10 mouse cellular contexts compared by ENCODE assay signal in genomic region chr5:66101577-66101976, GRCm38 (mm10).
DNase-seq lines count a peak whose midpoint lies in the region; ATAC-seq and TF ChIP-seq lines count a peak whose summit lies in the region.
"Had no signal": no experiment of that assay in that cellular context is flagged by ENCODE, and none has a peak within 500 bp of the region (broad histone marks: within the 10 kb centered on the region; RNA-seq: fewer than 3 reads in every experiment).

No protein-coding gene starts in this region.

- no peak overlapping the region for H3K27ac ChIP-seq in midbrain, embryonic 11.5 days (ENCODE audit: low read depth, low read length)
- H3K27ac ChIP-seq in midbrain, embryonic 13.5 days: no peak overlapping the region
- H3K27ac ChIP-seq in stomach, postnatal 0 days (replicated peaks): no peak overlapping the region
- H3K27ac ChIP-seq in heart, embryonic 12.5 days (ENCODE audit: poor library complexity, severe bottlenecking): no peak overlapping the region
- H3K27ac ChIP-seq: liver, embryonic 13.5 days had no signal

- H3K4me3 ChIP-seq in midbrain, embryonic 11.5 days (ENCODE audit: low read depth, low read length): no peak overlapping the region
- no peak overlapping the region for H3K4me3 ChIP-seq in midbrain, embryonic 13.5 days (replicated peaks)
- H3K4me3 ChIP-seq in stomach, postnatal 0 days (ENCODE audit: low read depth, low read length): no peak overlapping the region
- no peak overlapping the region for H3K4me3 ChIP-seq in heart, embryonic 12.5 days
- H3K4me3 ChIP-seq: liver, embryonic 13.5 days had no signal

- H3K9ac ChIP-seq in midbrain, embryonic 11.5 days (ENCODE audit: low read length): no peak overlapping the region
- H3K9ac ChIP-seq in midbrain, embryonic 13.5 days (replicated peaks): no peak overlapping the region
- H3K9ac ChIP-seq in stomach, postnatal 0 days (ENCODE audit: low read length): no peak overlapping the region
- no peak overlapping the region for H3K9ac ChIP-seq in heart, embryonic 12.5 days
- H3K9ac ChIP-seq: liver, embryonic 13.5 days had no signal

- DNase-seq in adrenal gland, postnatal 10 days: peak; percentile 62
- no peak for DNase-seq in adrenal gland, postnatal 4 days (ENCODE audit: low spot score in 2 of 2)
- DNase-seq in midbrain, embryonic 11.5 days (ENCODE audit: low spot score, missing footprints): peak; percentile 64
- peak; percentile 75 for DNase-seq in kidney, adult 9 months
- DNase-seq in stomach, postnatal 0 days (ENCODE audit: low spot score): peak; percentile 61
- no peak for DNase-seq in layer of hippocampus, adult 11-12 months (ENCODE audit: low spot score)
- DNase-seq: cerebellum, adult 9-11 months; liver, embryonic 13.5 days had no signal

- H3K36me3 ChIP-seq in midbrain, embryonic 11.5 days (ENCODE audit: control insufficient read depth, insufficient read depth, low read length): no peaks in the 10 kb centered on the region
- no peaks in the 10 kb centered on the region for H3K36me3 ChIP-seq in midbrain, embryonic 13.5 days
- no peaks in the 10 kb centered on the region for H3K36me3 ChIP-seq in stomach, postnatal 0 days (ENCODE audit: control insufficient read depth, insufficient read depth, low read length)
- no peaks in the 10 kb centered on the region for H3K36me3 ChIP-seq in heart, embryonic 12.5 days
- H3K36me3 ChIP-seq: liver, embryonic 13.5 days had no signal

- no peaks in the 10 kb centered on the region for H3K4me1 ChIP-seq in midbrain, embryonic 11.5 days (ENCODE audit: control insufficient read depth, insufficient read depth, low read length)
- H3K4me1 ChIP-seq in midbrain, embryonic 13.5 days (replicated peaks): no peaks in the 10 kb centered on the region
- H3K4me1 ChIP-seq in stomach, postnatal 0 days (replicated peaks; ENCODE audit: control insufficient read depth, insufficient read depth): no peaks in the 10 kb centered on the region
- H3K4me1 ChIP-seq in heart, embryonic 12.5 days (replicated peaks): no peaks in the 10 kb centered on the region

- no peak for TF ChIP-seq EP300 in stomach, postnatal 0 days (optimal IDR thresholded peaks at IDR 0.05)

- no peaks in the 10 kb centered on the region for H3K9me3 ChIP-seq in midbrain, embryonic 11.5 days (ENCODE audit: control insufficient read depth, low read length)
- H3K9me3 ChIP-seq in midbrain, embryonic 13.5 days: no peaks in the 10 kb centered on the region
- no peaks in the 10 kb centered on the region for H3K9me3 ChIP-seq in stomach, postnatal 0 days (ENCODE audit: control insufficient read depth, low read length)
- no peaks in the 10 kb centered on the region for H3K9me3 ChIP-seq in heart, embryonic 12.5 days (replicated peaks)
- H3K9me3 ChIP-seq: liver, embryonic 13.5 days had no signal

- peak; percentile 71 for TF ChIP-seq CTCF in stomach, postnatal 0 days (IDR thresholded peaks at IDR 0.05; ENCODE audit: low read depth)

- 82% methylated on average over 3 of the region's 3 CpGs for whole genome bisulfite sequencing in midbrain, embryonic 11.5 days
- WGBS in midbrain, embryonic 13.5 days: 65% methylated on average over 3 of the region's 3 CpGs
- WGBS in stomach, postnatal 0 days: 63% methylated on average over 3 of the region's 3 CpGs
- 70% methylated on average over 3 of the region's 3 CpGs for WGBS in heart, embryonic 12.5 days

- H3K4me2 ChIP-seq in midbrain, embryonic 11.5 days: no peak overlapping the region
- H3K4me2 ChIP-seq in midbrain, embryonic 13.5 days (replicated peaks): no peak overlapping the region
- H3K4me2 ChIP-seq in stomach, postnatal 0 days (replicated peaks; ENCODE audit: low read depth): no peak overlapping the region
- H3K4me2 ChIP-seq in heart, embryonic 12.5 days: no peak overlapping the region
- H3K4me2 ChIP-seq: liver, embryonic 13.5 days had no signal

- no peak for ATAC-seq in midbrain, embryonic 11.5 days (ENCODE audit: low FRiP score)
- ATAC-seq in midbrain, embryonic 13.5 days: no peak
- ATAC-seq in stomach, postnatal 0 days (ENCODE audit: low FRiP score, low TSS enrichment): no peak
- ATAC-seq in heart, embryonic 12.5 days (ENCODE audit: insufficient number of reproducible peaks, low FRiP score): no peak

- no peaks in the 10 kb centered on the region for H3K27me3 ChIP-seq in midbrain, embryonic 11.5 days (ENCODE audit: control insufficient read depth, insufficient read depth, low read length)
- no peaks in the 10 kb centered on the region for H3K27me3 ChIP-seq in midbrain, embryonic 13.5 days
- H3K27me3 ChIP-seq in stomach, postnatal 0 days (ENCODE audit: control insufficient read depth, insufficient read depth, low read length): no peaks in the 10 kb centered on the region
- H3K27me3 ChIP-seq in heart, embryonic 12.5 days (replicated peaks): no peaks in the 10 kb centered on the region
- H3K27me3 ChIP-seq: liver, embryonic 13.5 days had no signal

Comparison
In these comparisons a context has a peak if more than half of its experiments do, and no peak if none do; other contexts are left out.
1. DNase-seq: peak in adrenal gland, postnatal 10 days (single experiment), midbrain, embryonic 11.5 days (single experiment), kidney, adult 9 months (single experiment) and stomach, postnatal 0 days (single experiment); none in adrenal gland, postnatal 4 days (0 of 2) and layer of hippocampus, adult 11-12 months (single experiment).